Mouse (Mus musculus): Measurements from ENCODE around the gene Cdipt.

The Cdipt gene

GRCm38 (mm10) chr7:126975950-126976866, 494 bp downstream of the Cdipt start, which contains the start of gene Cdiptos:
Gene Cdiptos (minus strand): TSS chr7:126976098.
- DNase-seq (ENCODE audit: low read depth, low spot score) = peak; percentile 93

GRCm38 (mm10) chr7:126976878-126977459, 1.3 kb downstream of the Cdipt start:
- no peak for DNase-seq (ENCODE audit: low read depth, low spot score)

- no peak for DNase-seq (ENCODE audit: low read depth, low spot score)
Measured at GRCm38 (mm10) chr7:126978841-126979240, 3.1 kb downstream of the Cdipt start.

GRCm38 (mm10) chr7:126981601-126982000, 5.9 kb downstream of the Cdipt start:
- peak; percentile 61 for DNase-seq (ENCODE audit: low read depth, low spot score)

- no peak for DNase-seq (ENCODE audit: low read depth, low spot score)
Measured at GRCm38 (mm10) chr7:126982054-126982453, 6.3 kb downstream of the Cdipt start.

GRCm38 (mm10) chr7:126983113-126983512, 7.4 kb downstream of the Cdipt start:
- peak; percentile 59 for DNase-seq (ENCODE audit: low read depth, low spot score)

- DNase-seq (ENCODE audit: low read depth, low spot score) = no peak
Measured at GRCm38 (mm10) chr7:126984667-126985444, 9.1 kb downstream of the Cdipt start.

GRCm38 (mm10) chr7:126986319-126986718, 10.6 kb downstream of the Cdipt start:
- DNase-seq (ENCODE audit: low read depth, low spot score) = peak; percentile 63

GRCm38 (mm10) chr7:126988816-126989215, 13.1 kb downstream of the Cdipt start:
- no peak for DNase-seq (ENCODE audit: low read depth, low spot score)

GRCm38 (mm10) chr7:126996449-126996848, 20.7 kb downstream of the Cdipt start:
- no peak for DNase-seq (ENCODE audit: low read depth, low spot score)

GRCm38 (mm10) chr7:126999568-126999967, 23.9 kb downstream of the Cdipt start:
- DNase-seq (ENCODE audit: low read depth, low spot score) = no peak

- DNase-seq (ENCODE audit: low read depth, low spot score) = no peak
Measured at GRCm38 (mm10) chr7:127003620-127004019, 27.9 kb downstream of the Cdipt start.

GRCm38 (mm10) chr7:127004122-127004875, 28.6 kb downstream of the Cdipt start:
- no peak for DNase-seq (ENCODE audit: low read depth, low spot score)

- no peak for DNase-seq (ENCODE audit: low read depth, low spot score)
Measured at GRCm38 (mm10) chr7:127007313-127008024, 31.8 kb downstream of the Cdipt start.

GRCm38 (mm10) chr7:127008239-127009019, 32.7 kb downstream of the Cdipt start:
- peak; percentile 77 for DNase-seq (ENCODE audit: low read depth, low spot score)

GRCm38 (mm10) chr7:127009307-127010085, 33.8 kb downstream of the Cdipt start:
- DNase-seq (ENCODE audit: low read depth, low spot score) = no peak

GRCm38 (mm10) chr7:127011051-127011450, 35.3 kb downstream of the Cdipt start:
- no peak for DNase-seq (ENCODE audit: low read depth, low spot score)

- no peak for DNase-seq (ENCODE audit: low read depth, low spot score)
Measured at GRCm38 (mm10) chr7:127011717-127012116, 36.0 kb downstream of the Cdipt start.

- no peak for DNase-seq (ENCODE audit: low read depth, low spot score)
Measured at GRCm38 (mm10) chr7:127012374-127012773, 36.7 kb downstream of the Cdipt start.
